Mouse (Mus musculus) ovary, postnatal 14 days (tissue): ENCODE results near the gene Banf1.
"Not testable (repeated sequence)": the region's sequence is repeated elsewhere in the genome, so short reads cannot be mapped to it uniquely, and the experiment has no call there.

ENCODE experiments used
- DNase-seq: peaks from one replicate; pipeline ENCODE4 v3.0.0; 2022; ENCODE audit warnings: low spot score

The Banf1 gene

DNA sequence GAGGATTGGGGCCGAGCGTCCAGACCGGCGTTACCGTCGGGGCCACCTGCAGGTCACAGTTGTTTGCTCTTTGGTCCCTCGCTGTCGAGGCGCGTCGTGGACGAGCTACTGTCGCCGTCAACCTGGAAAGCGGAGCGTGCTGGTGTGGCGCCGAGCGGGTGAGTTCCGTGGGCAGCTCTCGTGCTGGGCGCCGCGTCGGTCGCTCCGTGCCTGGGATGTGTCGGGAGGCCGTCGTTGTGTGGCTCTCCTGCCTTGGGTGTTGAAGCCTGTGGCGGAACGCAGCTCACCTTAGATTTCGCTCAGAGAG is at the start of gene Banf1:
Gene Banf1 (minus strand): TSS at position 116 of the 307 bp plus-strand sequence.
- no peak for DNase-seq

DNA sequence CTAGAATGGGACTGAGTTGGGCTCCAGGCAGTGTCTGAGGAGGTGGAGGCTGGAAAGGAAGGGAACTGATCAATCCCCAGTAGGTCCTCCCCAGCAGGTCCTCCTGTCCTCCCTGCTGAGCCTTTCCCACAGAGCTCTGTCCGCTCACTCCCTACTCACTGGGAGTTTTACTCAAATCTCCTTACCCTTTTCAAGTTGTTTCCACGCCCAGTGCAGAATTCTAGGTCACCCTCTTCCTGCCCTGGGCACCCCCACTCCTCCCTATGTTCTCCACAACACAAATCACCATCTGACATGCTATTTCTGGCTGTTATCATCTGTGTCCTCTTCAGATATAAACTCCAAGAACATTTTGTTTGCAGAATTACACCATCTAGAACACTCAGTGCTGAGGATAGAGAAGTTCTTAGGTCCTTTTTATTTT is 47.6 kb upstream of the Banf1 start:
- DNase-seq: no peak

DNA sequence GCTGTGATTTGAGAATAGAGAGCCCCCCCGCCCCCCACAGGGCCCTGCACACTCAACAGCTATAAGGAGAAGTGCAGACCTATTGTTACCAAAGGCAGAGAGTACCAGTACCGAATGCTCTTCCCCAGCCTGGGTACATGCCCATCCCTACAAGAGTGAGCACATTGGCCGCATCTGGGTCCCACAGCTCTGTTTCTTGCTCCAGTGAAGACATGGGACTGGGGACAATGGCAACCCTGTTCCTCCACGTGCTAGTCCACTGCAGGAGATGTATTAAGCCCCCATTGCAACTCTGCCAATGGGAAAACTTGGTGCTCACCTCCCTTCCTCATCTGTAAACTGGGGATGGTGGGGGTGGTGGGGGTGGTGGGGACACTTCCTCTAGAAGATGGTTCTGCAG is 46.9 kb upstream of the Banf1 start:
- DNase-seq: no peak

DNA sequence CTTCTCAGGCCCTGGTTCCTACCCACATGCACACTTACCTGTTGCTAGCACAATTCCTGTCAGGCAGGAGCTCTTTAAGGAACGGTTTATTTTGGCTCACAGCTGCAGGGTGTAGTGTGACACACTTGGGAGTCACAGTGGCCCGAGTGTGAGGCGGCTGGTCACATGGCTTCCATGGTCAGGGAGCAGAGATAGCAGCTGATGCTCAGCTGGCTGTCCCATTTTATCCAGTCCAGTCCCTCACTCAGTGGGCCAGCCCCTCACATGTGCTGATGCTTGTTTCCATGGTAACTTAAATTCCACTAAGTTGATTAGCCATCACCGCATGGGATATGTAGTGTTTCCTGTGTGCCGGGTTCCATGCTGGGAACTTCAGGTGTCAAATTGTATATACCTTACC is 45.0 kb upstream of the Banf1 start:
- no peak for DNase-seq

DNA sequence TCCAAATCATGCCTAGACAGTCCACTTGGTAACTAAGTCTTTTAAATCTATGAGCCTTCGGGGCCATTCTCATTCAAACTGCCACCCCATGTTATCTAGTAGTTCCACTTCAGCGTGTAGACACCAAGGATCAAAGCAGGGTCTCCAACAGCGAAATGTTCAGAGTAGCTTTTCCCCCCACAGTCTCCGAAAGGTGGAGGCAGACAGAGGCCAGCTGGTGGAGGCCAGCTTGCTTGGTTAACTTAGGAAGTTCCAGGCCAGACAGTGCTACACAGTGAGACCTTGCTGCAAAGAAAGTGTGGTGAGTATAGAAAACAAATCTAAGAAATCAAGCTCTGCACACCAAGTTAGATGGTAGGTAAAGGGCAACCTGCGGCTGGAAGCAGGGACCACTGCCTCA is 43.7 kb upstream of the Banf1 start:
- no peak for DNase-seq

DNA sequence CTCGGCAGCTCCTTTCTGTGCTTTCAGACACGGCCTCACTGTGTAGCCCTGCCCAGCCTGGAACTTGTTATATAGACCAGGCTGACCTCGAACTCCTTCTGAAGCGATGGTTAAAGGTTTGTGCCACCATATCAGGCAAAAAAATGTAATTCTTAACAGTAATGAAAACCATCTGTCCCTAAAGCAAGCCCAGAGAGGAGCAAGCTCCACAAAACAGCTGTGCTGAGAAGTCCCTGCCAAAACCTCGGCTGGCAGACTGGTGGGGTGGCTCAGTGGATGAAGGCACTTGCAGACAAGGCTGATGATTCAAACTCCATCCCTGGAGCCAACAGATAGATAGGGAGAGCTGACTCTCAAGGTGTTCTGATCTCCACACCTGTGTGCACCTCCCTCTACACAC is 42.1 kb upstream of the Banf1 start:
- no peak for DNase-seq

DNA sequence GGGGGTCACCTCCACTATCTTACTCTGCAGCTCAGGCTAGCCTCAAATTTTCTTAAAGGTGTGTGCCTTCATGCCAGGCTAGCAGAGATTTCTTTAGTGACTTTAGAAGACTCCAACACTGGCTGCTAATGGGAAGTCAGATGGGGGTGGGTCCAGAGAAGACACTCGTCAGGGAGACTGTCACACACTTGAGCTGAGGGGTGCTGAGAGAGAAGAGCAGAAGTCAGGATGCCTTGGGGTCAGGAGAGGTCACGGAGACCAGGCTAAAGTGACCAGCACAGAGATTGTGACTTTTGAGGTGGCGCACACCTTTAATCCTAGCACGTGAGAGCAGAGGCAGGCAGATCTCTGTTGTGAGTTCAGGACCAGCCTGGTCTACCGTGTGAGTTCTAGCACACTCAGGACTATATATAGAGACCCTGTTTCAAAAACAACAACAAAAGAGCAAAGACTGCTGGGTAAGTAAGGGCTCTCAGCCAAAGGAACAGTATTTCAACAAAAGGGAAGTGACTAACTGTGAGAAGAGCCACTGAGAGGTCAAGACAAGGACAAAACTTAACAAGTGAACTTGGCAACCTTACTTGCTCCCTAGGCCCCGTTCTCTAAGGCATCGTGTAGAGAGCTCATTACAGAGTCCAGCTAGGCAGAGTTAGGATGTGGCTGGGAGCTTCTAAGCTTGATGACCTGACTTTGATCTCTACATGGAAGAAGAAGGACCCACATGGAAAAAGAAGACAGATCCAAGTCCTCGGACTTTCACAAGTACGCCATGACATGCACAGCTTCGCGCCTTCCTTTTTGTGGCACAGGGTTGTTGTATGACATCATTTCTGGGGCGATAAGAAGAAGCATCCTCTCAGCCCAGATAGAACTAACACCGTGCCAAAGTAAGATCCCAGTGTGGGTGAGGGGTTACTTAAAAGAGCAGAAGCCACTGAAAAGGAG is 41.4 kb upstream of the Banf1 start:
- DNase-seq: no peak

DNA sequence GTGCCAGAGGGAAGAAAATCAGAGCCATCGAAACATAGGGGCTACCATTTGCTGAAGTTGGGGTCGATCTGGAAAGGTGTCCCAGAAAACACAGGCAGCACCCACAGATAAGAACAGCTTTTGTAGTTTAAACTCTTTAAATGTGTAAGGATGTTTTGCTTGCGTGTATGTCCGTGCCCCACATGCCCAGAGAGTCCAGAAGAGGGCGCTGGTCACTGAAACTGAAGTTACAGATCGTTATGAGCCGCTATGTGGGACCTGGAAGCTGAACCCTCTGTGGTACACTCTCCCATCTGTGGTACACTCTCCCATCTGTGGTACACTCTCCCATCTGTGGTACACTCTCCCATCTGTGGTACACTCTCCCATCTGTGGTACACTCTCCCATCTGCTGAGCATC is 40.2 kb upstream of the Banf1 start:
- no peak for DNase-seq

DNA sequence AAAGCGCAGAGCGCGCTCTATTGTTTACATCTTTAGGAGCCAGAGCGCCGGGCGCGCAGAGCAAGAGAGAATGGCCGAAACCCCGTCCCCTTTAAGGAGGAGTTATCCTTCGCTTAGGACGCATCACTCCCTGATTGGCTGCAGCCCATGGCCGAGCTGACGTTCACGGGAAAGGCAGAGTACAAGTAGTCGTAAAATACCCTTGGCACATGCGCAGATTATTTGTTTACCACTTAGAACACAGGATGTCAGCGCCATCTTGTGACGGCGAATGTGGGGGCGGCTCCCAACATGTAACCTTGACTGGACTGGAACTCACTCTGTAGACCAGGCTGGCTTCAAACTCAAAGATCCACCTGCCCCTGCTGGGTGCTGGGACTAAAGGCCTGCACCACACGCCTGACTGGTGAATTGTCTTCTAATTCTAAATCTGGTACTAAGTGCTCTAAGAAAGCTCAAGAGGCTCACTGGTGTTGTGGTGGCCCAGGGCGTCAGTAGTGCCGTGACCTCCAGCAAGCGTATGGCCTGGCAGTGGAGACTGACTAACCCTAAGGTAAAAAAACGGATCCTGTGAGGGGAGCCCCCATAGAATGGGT is 39.7 kb upstream of the Banf1 start:
- DNase-seq: not testable (repeated sequence)

DNA sequence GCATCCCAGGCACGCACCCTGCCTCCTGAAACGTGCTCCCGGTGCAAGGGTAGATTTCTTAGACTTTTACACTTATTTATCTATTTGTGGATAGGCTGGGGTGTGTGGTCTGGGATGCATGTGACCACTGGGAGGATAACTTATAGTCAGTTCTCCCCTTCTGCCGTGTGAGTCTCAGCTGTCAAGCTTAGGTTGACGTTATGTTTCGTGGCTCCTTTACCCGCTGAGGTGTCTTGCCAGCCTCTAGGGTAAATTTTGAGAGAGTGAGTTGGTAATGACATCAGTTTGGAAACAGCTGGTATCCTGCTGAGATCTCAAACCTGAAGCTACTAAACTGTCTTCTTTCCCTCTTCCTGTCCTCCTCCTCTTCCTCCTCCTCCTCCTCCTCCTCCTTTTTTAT is 39.0 kb upstream of the Banf1 start:
- DNase-seq: no peak

DNA sequence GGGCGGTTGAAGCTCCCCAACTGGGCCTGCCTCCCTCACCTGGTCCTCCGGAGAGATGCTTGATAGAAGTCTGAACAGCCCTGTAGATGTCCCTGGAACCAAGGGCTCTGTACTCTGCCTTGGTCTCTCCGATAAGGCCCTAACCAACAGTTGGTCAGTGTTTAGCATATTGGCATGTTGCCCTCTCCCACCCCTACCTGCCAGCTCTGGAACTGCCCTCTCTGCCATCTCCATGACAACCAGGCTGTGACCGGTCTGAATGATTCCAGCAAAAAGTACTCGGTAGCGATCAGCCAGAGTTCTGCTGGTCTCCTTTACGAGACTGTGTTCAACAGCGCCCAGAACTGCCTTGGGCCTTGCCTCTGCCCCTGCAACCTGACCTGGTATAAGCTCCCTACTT is 35.3 kb upstream of the Banf1 start, which contains the start of gene Tsga10ip:
Gene Tsga10ip (minus strand): TSS at position 234 of the 400 bp plus-strand sequence.
- DNase-seq: no peak

DNA sequence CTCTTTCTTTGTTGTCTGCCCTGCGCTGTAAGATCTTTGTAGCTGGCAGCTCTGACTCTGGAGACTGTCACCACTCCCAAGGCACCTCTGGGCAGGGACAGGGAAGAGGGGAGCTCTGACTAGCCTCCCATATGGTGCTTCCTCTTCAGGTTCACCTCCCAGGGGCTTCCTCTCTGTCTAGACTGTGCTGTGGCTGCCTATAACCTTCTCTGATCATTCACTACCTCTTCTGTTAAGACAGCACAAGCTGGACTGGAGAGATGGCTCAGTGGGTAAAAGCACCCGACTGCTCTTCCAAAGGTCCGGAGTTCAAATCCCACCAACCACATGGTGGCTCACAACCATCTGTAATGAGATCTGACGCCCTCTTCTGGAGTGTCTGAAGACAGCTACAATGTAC is 34.1 kb upstream of the Banf1 start:
- DNase-seq: not testable (repeated sequence)

DNA sequence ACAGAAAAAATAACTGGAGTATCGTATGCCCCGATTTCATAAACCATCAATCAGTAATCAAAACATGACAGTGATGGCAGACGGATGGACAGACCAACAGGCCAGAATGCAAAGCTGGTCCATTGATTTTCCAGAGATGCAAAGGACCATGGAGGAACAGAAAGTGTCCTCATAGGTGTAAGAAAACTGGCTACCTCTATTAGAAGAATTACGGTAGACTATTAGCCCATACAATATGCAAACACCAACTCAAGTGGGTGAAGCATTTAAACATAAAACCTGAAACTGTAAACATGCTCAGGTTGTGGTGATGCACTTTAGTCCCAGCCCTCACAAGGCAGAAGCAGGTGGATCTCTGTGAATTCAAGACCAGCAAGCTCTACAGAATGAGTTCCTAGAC is 28.4 kb upstream of the Banf1 start:
- no peak for DNase-seq

DNA sequence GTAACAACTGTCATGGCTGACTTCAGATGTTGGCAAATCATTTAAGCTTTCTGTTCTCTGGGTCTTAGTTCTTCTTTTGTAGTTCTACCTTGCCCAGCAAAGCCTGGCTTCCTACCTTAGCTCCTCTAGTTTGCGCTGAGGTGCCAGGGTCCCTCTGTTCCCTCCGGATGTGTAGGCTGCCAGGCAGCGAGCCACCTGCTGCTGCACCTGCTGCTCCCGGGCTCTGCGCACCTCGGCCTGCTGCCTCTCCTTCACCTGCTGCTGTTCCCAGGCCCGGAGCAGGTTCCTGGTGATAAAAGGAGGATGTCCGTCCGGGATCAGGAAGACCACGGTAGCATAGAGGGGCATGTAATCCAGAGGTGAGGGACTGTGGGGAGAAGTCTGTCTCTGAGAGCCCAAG is 27.2 kb upstream of the Banf1 start:
- DNase-seq: no peak

DNA sequence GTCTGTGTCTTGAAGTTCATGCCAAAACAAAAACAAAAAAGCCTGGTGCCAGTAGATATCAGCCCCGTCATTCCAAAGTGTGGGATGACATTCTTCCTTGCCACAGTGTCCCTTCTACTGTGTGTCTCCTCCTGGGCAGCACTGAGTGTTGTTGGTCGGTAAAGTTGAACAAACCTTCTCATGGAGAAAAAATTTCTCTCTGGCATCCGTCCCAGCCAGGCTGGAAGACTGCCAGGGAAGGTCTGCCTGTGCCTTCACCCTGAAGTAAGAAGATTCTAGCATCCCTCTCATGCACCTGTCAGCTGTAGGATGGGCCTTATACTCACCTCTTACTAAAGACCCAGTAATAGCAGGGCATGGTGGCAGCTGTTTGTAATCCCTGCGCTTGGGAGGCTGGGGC is 25.9 kb upstream of the Banf1 start:
- peak; percentile 76 for DNase-seq

DNA sequence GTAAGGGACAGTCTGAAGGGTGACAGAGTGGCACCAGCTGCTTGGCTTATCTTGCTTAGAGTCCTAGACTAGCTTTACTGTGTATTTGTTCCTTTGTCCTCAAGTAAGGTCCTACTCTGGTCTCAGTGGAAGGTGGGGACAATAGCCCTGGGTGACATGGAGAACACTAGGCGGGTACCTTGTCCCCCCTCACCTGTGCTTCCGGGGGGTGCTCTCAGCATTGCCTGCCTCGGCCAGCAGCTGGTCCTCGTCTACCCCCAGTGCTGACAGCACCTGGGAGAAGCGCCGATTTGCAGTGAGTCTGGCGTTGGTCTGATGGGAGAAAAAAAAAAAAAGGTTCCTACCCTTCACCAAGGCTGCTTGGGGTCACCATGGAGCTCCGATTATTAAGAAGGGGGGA is 23.4 kb upstream of the Banf1 start:
- no peak for DNase-seq

DNA sequence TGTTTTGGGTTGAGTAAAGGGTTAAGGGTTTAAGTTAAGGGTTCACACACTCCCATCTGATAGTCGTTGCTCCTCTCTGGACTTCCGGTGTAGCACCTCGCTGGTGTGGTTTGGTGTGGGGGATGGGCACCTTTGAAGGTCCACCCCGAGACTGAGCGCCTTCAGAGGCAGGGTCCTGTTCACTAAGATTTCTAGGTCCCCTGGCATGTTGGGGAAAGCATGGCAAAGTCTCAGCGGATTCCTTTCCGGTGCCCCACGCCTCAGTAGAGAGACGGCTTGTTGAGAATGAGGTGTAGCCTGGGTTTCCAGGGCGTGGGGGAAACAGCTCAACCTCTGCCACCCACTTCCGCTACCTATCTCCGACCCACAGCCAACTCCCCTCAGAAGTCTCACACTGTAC is 22.7 kb upstream of the Banf1 start:
- peak; percentile 37 for DNase-seq

DNA sequence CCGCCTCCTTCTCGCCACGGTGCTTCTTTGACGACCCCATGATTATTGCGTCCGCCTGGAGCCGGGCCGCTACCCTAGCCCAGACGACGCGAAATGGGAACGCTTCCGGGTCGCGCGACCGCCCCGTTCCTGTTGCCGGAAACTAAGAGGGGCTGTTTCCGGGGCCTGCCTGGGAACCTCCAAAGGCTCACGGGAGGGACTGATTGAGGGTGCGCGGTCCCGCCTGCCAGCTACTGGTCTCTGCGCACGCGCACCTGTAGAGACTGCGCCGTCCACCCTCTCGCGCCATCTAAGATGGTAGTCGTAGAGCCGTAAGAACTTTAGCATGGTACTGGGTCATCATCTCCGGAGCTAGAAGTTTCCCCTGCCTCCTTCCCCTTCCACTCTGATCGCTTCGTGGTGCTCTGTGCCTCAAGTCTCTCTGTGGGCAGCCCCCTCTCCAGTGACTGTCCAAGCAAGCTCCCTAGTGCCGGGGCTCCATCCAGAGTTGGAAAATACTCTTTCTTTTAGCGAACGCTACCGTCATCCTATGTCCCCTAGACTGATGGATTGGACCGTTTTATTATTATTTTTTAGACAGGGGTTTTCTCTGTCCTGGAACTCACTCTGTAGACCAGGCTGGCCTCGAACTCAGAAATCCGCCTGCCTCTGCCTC is 21.7 kb upstream of the Banf1 start, which contains the start of gene Sart1:
Gene Sart1 (minus strand): TSS at position 116 of the 655 bp plus-strand sequence.
- DNase-seq: peak; percentile 85

DNA sequence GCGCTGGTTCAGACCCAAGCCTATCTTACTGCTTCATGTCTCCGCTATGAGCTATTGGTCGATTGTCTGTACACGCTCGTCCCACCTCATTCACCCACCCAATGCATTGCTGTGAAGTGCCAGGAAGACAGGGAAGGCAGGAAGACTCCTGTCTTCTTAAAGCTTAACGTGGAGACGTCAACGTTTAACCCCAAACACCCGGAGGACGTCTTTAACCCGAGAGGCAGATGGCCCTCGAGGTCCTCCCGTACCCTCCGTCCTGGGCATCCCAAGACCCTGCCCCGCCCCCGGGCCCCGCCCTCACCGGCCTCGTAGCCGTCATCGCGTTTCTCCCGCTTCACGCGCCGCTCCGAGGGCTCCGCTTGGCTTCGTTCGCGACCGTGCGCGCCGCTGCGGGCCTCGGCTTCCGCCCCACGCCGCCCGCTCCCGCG is 21.1 kb upstream of the Banf1 start:
- no peak for DNase-seq

DNA sequence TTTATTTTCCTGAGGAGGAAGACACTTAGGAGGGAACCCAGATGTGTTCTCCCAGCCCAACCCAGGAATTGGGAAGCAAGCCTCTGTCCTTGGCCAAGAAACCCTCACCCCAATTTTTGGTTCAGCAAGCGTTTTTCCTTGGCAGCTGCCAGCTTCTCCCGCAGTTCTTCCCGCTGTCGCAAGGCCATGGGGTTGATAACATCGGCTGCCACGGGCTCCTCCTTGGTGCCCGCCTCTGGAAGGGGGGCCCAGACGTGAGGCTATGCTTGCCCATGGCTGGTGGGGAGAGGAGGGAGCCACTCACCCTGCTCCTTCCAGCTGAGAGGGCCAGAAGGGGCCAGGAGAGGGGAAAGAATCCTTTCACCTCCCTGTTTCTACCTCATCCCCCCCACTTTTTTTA is 17.7 kb upstream of the Banf1 start:
- DNase-seq: no peak

DNA sequence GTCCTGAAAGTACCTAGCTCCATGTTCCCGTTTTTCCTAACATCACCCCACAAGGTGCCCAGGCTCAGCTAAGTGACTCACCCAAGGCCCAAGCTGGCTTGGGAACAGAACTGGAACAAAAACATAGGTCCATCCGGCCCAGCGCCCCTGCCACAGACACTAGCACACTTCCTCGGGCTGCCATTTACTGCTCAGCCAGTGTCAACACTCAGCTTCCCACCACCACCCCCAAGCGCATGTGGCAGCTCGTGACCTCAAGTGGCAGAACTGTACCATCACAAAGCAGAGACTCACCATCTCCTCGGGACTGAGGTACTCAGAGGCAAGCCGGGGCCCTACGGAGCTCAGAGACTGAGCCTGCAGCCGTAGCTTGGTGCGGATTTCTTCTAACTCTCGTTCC is 16.4 kb upstream of the Banf1 start:
- no peak for DNase-seq

DNA sequence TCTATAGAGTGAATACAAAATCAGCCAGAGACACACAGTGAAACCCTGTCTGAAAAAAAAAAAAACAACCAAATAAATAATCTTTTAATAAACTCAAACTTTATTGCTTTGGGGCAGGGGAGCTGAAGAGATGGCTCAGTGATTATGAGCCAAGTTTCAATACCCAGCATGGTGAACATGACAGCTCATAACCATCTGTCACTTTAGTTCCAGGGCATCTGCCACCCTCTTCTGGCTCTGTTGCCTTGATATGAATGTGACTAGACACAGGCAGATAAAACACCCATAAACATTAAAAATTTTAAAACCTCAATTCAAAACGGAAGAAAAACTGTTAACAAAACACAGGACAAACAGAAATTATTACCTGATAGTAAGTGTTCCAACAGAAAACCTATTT is 10.5 kb upstream of the Banf1 start:
- no peak for DNase-seq

DNA sequence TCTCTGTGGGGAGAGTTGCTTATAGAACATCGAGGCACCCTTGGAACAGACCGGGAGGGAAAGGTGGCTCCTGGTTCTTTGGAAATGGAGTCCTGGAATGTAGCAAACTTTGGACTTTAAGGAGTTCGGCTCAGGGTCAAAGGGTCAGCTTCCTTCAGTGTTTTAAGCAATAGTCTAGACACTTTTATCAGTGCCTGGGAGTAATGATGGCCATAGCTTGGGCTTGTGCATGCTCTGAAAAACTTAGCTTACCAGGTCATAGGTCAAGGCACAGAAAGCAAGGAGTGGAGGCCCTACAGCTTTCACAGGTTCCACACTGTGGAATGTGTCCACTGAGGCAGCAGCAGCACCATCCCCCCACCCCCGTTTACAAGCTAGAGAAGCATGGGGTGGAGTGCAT is 7.8 kb upstream of the Banf1 start:
- DNase-seq: no peak
